Mouse (Mus musculus): ENCODE data around the gene Dgat2.
A peak's percentile ranks its signal among the peaks of the same experiment; 100 is the strongest.

Gene Dgat2

GRCm38 (mm10) chr7:99193926-99194325, 11.4 kb upstream of the Dgat2 start:
- no peak for DNase-seq (ENCODE audit: low read depth, low spot score)

- DNase-seq (ENCODE audit: low read depth, low spot score) = peak; percentile 37
Observed at GRCm38 (mm10) chr7:99191411-99191810, 8.9 kb upstream of the Dgat2 start.

- DNase-seq (ENCODE audit: low read depth, low spot score) = peak; percentile 76
Observed at GRCm38 (mm10) chr7:99189885-99190284, 7.4 kb upstream of the Dgat2 start.

GRCm38 (mm10) chr7:99188630-99189029, 6.1 kb upstream of the Dgat2 start:
- no peak for DNase-seq (ENCODE audit: low read depth, low spot score)

GRCm38 (mm10) chr7:99187451-99187850, 4.9 kb upstream of the Dgat2 start:
- DNase-seq (ENCODE audit: low read depth, low spot score) = no peak

GRCm38 (mm10) chr7:99185405-99185804, 2.9 kb upstream of the Dgat2 start:
- DNase-seq (ENCODE audit: low read depth, low spot score) = no peak

GRCm38 (mm10) chr7:99183751-99184150, 1.2 kb upstream of the Dgat2 start:
- DNase-seq (ENCODE audit: low read depth, low spot score) = no peak

- peak; percentile 28 for DNase-seq (ENCODE audit: low read depth, low spot score)
Observed at GRCm38 (mm10) chr7:99181619-99182431, 694 bp downstream of the Dgat2 start.

- no peak for DNase-seq (ENCODE audit: low read depth, low spot score)
Observed at GRCm38 (mm10) chr7:99180162-99180561, 2.4 kb downstream of the Dgat2 start.

- no peak for DNase-seq (ENCODE audit: low read depth, low spot score)
Observed at GRCm38 (mm10) chr7:99179271-99179670, 3.2 kb downstream of the Dgat2 start.

- no peak for DNase-seq (ENCODE audit: low read depth, low spot score)
Observed at GRCm38 (mm10) chr7:99177386-99177785, 5.1 kb downstream of the Dgat2 start.

- no peak for DNase-seq (ENCODE audit: low read depth, low spot score)
Observed at GRCm38 (mm10) chr7:99175666-99176065, 6.9 kb downstream of the Dgat2 start.

- no peak for DNase-seq (ENCODE audit: low read depth, low spot score)
Observed at GRCm38 (mm10) chr7:99175118-99175517, 7.4 kb downstream of the Dgat2 start.

- no peak for DNase-seq (ENCODE audit: low read depth, low spot score)
Observed at GRCm38 (mm10) chr7:99174006-99174405, 8.5 kb downstream of the Dgat2 start.

- no peak for DNase-seq (ENCODE audit: low read depth, low spot score)
Observed at GRCm38 (mm10) chr7:99172898-99173297, 9.6 kb downstream of the Dgat2 start.

- DNase-seq (ENCODE audit: low read depth, low spot score) = no peak
Observed at GRCm38 (mm10) chr7:99171730-99172463, 10.6 kb downstream of the Dgat2 start.

- no peak for DNase-seq (ENCODE audit: low read depth, low spot score)
Observed at GRCm38 (mm10) chr7:99170519-99170918, 12.0 kb downstream of the Dgat2 start.

- no peak for DNase-seq (ENCODE audit: low read depth, low spot score)
Observed at GRCm38 (mm10) chr7:99169717-99170403, 12.7 kb downstream of the Dgat2 start.

- no peak for DNase-seq (ENCODE audit: low read depth, low spot score)
Observed at GRCm38 (mm10) chr7:99168756-99169155, 13.8 kb downstream of the Dgat2 start.

- no peak for DNase-seq (ENCODE audit: low read depth, low spot score)
Observed at GRCm38 (mm10) chr7:99167939-99168338, 14.6 kb downstream of the Dgat2 start.

- DNase-seq (ENCODE audit: low read depth, low spot score) = no peak
Observed at GRCm38 (mm10) chr7:99166159-99166558, 16.4 kb downstream of the Dgat2 start.

- no peak for DNase-seq (ENCODE audit: low read depth, low spot score)
Observed at GRCm38 (mm10) chr7:99164873-99165410, 17.6 kb downstream of the Dgat2 start.
